Mouse (Mus musculus) embryo, embryonic 9.5 days (tissue): ENCODE measurements around the gene Nus1.
A peak's percentile ranks its signal among the peaks of the same experiment; 100 is the strongest.

ENCODE experiments used
- DNase-seq: peaks from one replicate; pipeline ENCODE4 v3.0.0-alpha.2; 2017; ENCODE audit errors: extremely low spot score

The Nus1 gene

GRCm38 (mm10) chr10:52417299-52417997 is at the start of gene Nus1:
TSS of gene Nus1 (plus strand) at chr10:52417547.
- DNase-seq = peak; percentile 98

- DNase-seq = no peak
These were observed 49.0 kb upstream of the Nus1 start for GRCm38 (mm10) chr10:52368376-52368775.

GRCm38 (mm10) chr10:52373834-52374233 is 43.5 kb upstream of the Nus1 start:
- DNase-seq = no peak

- DNase-seq = no peak
These were observed 42.7 kb upstream of the Nus1 start for GRCm38 (mm10) chr10:52374651-52375050.

- DNase-seq = no peak
These were observed 40.9 kb upstream of the Nus1 start for GRCm38 (mm10) chr10:52376422-52376821.

- no peak for DNase-seq
These were observed 39.5 kb upstream of the Nus1 start for GRCm38 (mm10) chr10:52377813-52378212.

GRCm38 (mm10) chr10:52381321-52381801 is 36.0 kb upstream of the Nus1 start:
- DNase-seq = no peak

GRCm38 (mm10) chr10:52381845-52382591 is 35.3 kb upstream of the Nus1 start, which contains the start of gene Gopc:
TSS of gene Gopc (minus strand) at chr10:52382124.
- DNase-seq = peak; percentile 93

- no peak for DNase-seq
These were observed 34.3 kb upstream of the Nus1 start for GRCm38 (mm10) chr10:52383022-52383421.

- no peak for DNase-seq
These were observed 33.8 kb upstream of the Nus1 start for GRCm38 (mm10) chr10:52383522-52383921.

- DNase-seq = peak; percentile 47
These were observed 32.3 kb upstream of the Nus1 start for GRCm38 (mm10) chr10:52384823-52385610.

GRCm38 (mm10) chr10:52387192-52387591 is 30.2 kb upstream of the Nus1 start:
- no peak for DNase-seq

GRCm38 (mm10) chr10:52388922-52389430 is 28.4 kb upstream of the Nus1 start, which contains the start of gene Nepn:
TSS of gene Nepn (plus strand) at chr10:52388972.
- no peak for DNase-seq

GRCm38 (mm10) chr10:52389438-52389837 is 27.9 kb upstream of the Nus1 start:
- DNase-seq = no peak

GRCm38 (mm10) chr10:52391208-52391607 is 26.1 kb upstream of the Nus1 start:
- DNase-seq = no peak

- no peak for DNase-seq
These were observed 20.7 kb upstream of the Nus1 start for GRCm38 (mm10) chr10:52396647-52397046.

GRCm38 (mm10) chr10:52398715-52399114 is 18.6 kb upstream of the Nus1 start:
- DNase-seq = no peak

GRCm38 (mm10) chr10:52399722-52400121 is 17.6 kb upstream of the Nus1 start:
- no peak for DNase-seq

GRCm38 (mm10) chr10:52405160-52405559 is 12.2 kb upstream of the Nus1 start:
- DNase-seq = no peak

- no peak for DNase-seq
These were observed 9.8 kb upstream of the Nus1 start for GRCm38 (mm10) chr10:52407526-52407925.

- no peak for DNase-seq
These were observed 2.3 kb upstream of the Nus1 start for GRCm38 (mm10) chr10:52415020-52415419.

- no peak for DNase-seq
These were observed 889 bp upstream of the Nus1 start for GRCm38 (mm10) chr10:52416458-52416857.
